Mouse (Mus musculus): ENCODE results near the gene Nlrc5. TPM values are rescaled to one million over a fixed set of nuclear protein-coding genes. Genes with fewer than 3 reads are reported as not detected.
A peak's percentile ranks its signal among the peaks of the same experiment; 100 is the strongest.

The Nlrc5 gene
- total and polyA plus RNA-seq, 3 experiments = 2.3 to 4.9 (median 3.7) TPM

GRCm38 (mm10) chr8:94409523-94409922 is 24.6 kb upstream of the Nlrc5 start:
- Histone ChIP-seq H3K27me3 (ENCODE audit: control insufficient read depth, insufficient read depth, low read length) (no peaks in the 10 kb centered on the region), H3K27ac (no peak overlapping the region), H3K4me1 (ENCODE audit: control insufficient read depth, insufficient read depth, low read length) (no peaks in the 10 kb centered on the region), H3K4me3 (no peak overlapping the region), H3K36me3 (ENCODE audit: control insufficient read depth, insufficient read depth, low read length) (no peaks in the 10 kb centered on the region), H3K9ac (ENCODE audit: low read depth, low read length) (no peak overlapping the region), H3K79me2 (replicated peaks; ENCODE audit: control insufficient read depth, insufficient read depth, low read length) (no peaks in the 10 kb centered on the region)
- no peak for DNase-seq
- TF ChIP-seq EP300 (IDR thresholded peaks at IDR 0.05; ENCODE audit: insufficient read depth, low read depth, low read length) = no peak
- no peak for TF ChIP-seq CTCF (IDR thresholded peaks at IDR 0.05)
- no peak for TF ChIP-seq POLR2A (IDR thresholded peaks at IDR 0.05; ENCODE audit: insufficient read depth, low read depth, low read length)
- 86% methylated on average over 7 of the region's 7 CpGs for WGBS
- intact Hi-C loops (cut with DNase I) = no loop called here

GRCm38 (mm10) chr8:94412518-94412917 is 21.6 kb upstream of the Nlrc5 start:
- no peak for TF ChIP-seq CTCF (IDR thresholded peaks at IDR 0.05)
- H3K9ac ChIP-seq (ENCODE audit: low read depth, low read length) = no peak overlapping the region
- no peak overlapping the region for H3K4me3 ChIP-seq
- 70% methylated on average over 6 of the region's 6 CpGs for WGBS
- H3K36me3 ChIP-seq (ENCODE audit: control insufficient read depth, insufficient read depth, low read length) = no peaks in the 10 kb centered on the region
- intact Hi-C loops (cut with DNase I) = no loop called here
- H3K4me1 ChIP-seq (ENCODE audit: control insufficient read depth, insufficient read depth, low read length) = no peaks in the 10 kb centered on the region
- no peak overlapping the region for H3K27ac ChIP-seq
- no peaks in the 10 kb centered on the region for H3K79me2 ChIP-seq (replicated peaks; ENCODE audit: control insufficient read depth, insufficient read depth, low read length)
- no peak for DNase-seq
- H3K27me3 ChIP-seq (ENCODE audit: control insufficient read depth, insufficient read depth, low read length) = no peaks in the 10 kb centered on the region

- Histone ChIP-seq H3K27ac (no peak overlapping the region), H3K9ac (ENCODE audit: low read depth, low read length) (no peak overlapping the region), H3K4me1 (ENCODE audit: control insufficient read depth, insufficient read depth, low read length) (no peaks in the 10 kb centered on the region), H3K27me3 (ENCODE audit: control insufficient read depth, insufficient read depth, low read length) (no peaks in the 10 kb centered on the region), H3K36me3 (ENCODE audit: control insufficient read depth, insufficient read depth, low read length) (no peaks in the 10 kb centered on the region), H3K79me2 (replicated peaks; ENCODE audit: control insufficient read depth, insufficient read depth, low read length) (no peaks in the 10 kb centered on the region), H3K4me3 (no peak overlapping the region)
- no peak for DNase-seq
- no peak for TF ChIP-seq POLR2A (IDR thresholded peaks at IDR 0.05; ENCODE audit: insufficient read depth, low read depth, low read length)
- TF ChIP-seq EP300 (IDR thresholded peaks at IDR 0.05; ENCODE audit: insufficient read depth, low read depth, low read length) = no peak
- TF ChIP-seq CTCF (IDR thresholded peaks at IDR 0.05) = no peak
- 85% methylated on average over 6 of the region's 6 CpGs for WGBS
- intact Hi-C loops (cut with DNase I) = no loop called here
These were observed 20.6 kb upstream of the Nlrc5 start for GRCm38 (mm10) chr8:94413509-94413908.

DNA sequence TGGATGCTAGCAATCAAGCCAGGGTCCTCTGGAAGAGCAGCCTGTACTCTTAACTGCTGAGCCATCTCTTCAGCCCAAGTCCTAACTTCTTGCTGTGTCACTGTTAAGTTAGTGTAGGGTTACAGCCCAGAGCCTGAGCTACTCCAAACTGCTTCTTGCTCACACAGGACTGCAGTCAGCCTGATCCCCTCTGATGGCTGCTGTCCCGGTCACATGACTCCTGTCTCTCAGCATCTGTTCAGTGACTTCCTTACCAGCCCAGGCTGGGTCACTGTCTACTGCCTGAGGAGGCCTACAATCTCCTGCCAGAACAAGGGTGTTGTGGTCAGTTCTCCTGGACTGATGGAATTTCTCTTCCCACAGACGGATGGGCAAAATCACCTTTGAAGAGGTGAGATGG is 18.9 kb upstream of the Nlrc5 start:
- H3K4me1 ChIP-seq (ENCODE audit: control insufficient read depth, insufficient read depth, low read length) = no peaks in the 10 kb centered on the region
- no peak overlapping the region for H3K9ac ChIP-seq (ENCODE audit: low read depth, low read length)
- TF ChIP-seq EP300 (IDR thresholded peaks at IDR 0.05; ENCODE audit: insufficient read depth, low read depth, low read length) (no peak), CTCF (IDR thresholded peaks at IDR 0.05) (no peak), POLR2A (IDR thresholded peaks at IDR 0.05; ENCODE audit: insufficient read depth, low read depth, low read length) (no peak)
- 58% methylated on average over 2 of the region's 2 CpGs for WGBS
- no peak overlapping the region for H3K27ac ChIP-seq
- no peaks in the 10 kb centered on the region for H3K36me3 ChIP-seq (ENCODE audit: control insufficient read depth, insufficient read depth, low read length)
- no peaks in the 10 kb centered on the region for H3K79me2 ChIP-seq (replicated peaks; ENCODE audit: control insufficient read depth, insufficient read depth, low read length)
- H3K27me3 ChIP-seq (ENCODE audit: control insufficient read depth, insufficient read depth, low read length) = no peaks in the 10 kb centered on the region
- intact Hi-C loops (cut with DNase I) = no loop called here
- H3K4me3 ChIP-seq = no peak overlapping the region
- DNase-seq = peak in 1 of 2 experiments; percentile 5

DNA sequence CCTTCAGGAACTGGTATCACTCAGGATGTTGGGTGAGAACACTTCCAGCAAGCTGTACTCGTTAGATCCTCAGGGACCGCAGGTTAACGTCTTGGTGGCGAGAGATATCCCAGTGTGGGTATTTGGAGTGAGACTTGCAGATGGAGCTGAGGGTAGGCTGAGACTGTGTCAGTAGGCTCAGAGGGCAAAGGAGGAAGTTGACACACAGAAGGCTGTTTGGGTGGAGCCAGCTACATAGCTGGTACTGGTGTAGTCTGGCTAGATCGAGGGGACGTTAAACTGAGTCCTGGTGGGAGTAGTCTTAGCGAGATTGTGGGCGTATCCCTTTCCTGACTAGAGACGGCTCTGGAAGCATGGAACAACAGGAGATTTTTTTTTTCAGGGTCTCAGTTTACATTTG is 16.1 kb upstream of the Nlrc5 start:
- DNase-seq = no peak
- intact Hi-C loops (cut with DNase I) = no loop called here
- Histone ChIP-seq H3K36me3 (ENCODE audit: control insufficient read depth, insufficient read depth, low read length) (no peaks in the 10 kb centered on the region), H3K27ac (no peak overlapping the region), H3K9ac (ENCODE audit: low read depth, low read length) (no peak overlapping the region), H3K4me3 (no peak overlapping the region), H3K4me1 (ENCODE audit: control insufficient read depth, insufficient read depth, low read length) (no peaks in the 10 kb centered on the region), H3K79me2 (replicated peaks; ENCODE audit: control insufficient read depth, insufficient read depth, low read length) (no peaks in the 10 kb centered on the region), H3K27me3 (ENCODE audit: control insufficient read depth, insufficient read depth, low read length) (no peaks in the 10 kb centered on the region)
- TF ChIP-seq EP300 (IDR thresholded peaks at IDR 0.05; ENCODE audit: insufficient read depth, low read depth, low read length) (no peak), POLR2A (IDR thresholded peaks at IDR 0.05; ENCODE audit: insufficient read depth, low read depth, low read length) (no peak), CTCF (IDR thresholded peaks at IDR 0.05) (no peak)
- WGBS = 55% methylated on average over 9 of the region's 9 CpGs

DNA sequence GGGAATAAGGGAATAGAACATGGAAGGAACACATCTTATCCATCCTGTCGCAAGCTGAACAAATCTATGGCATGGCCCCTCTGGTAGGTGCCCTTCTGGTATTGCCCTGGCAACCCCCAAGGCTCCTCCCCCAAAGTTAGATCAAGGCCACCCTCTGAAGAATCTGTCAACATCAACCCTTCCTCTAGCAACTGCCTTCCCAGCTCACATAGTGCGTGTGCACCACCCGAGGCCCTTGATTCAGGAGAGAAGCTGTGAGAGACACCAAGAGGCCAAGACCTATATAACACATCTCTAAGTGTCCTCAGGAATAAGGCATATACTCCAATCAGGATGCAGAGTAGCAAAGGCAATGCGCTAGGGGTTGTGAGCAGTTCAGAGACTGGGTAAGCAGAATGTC is 11.9 kb upstream of the Nlrc5 start:
- H3K27me3 ChIP-seq (ENCODE audit: control insufficient read depth, insufficient read depth, low read length) = no peaks in the 10 kb centered on the region
- no peaks in the 10 kb centered on the region for H3K4me1 ChIP-seq (ENCODE audit: control insufficient read depth, insufficient read depth, low read length)
- 86% methylated on average over 4 of the region's 4 CpGs for WGBS
- no peak overlapping the region for H3K9ac ChIP-seq (ENCODE audit: low read depth, low read length)
- H3K4me3 ChIP-seq = no peak overlapping the region
- DNase-seq = no peak
- H3K27ac ChIP-seq = no peak overlapping the region
- H3K36me3 ChIP-seq (ENCODE audit: control insufficient read depth, insufficient read depth, low read length) = no peaks in the 10 kb centered on the region
- no peaks in the 10 kb centered on the region for H3K79me2 ChIP-seq (replicated peaks; ENCODE audit: control insufficient read depth, insufficient read depth, low read length)
- intact Hi-C loops (cut with DNase I) = no loop called here
- no peak for TF ChIP-seq POLR2A (IDR thresholded peaks at IDR 0.05; ENCODE audit: insufficient read depth, low read depth, low read length)
- TF ChIP-seq EP300 (IDR thresholded peaks at IDR 0.05; ENCODE audit: insufficient read depth, low read depth, low read length) = no peak
- TF ChIP-seq CTCF (IDR thresholded peaks at IDR 0.05) = no peak

All from heart, adult 2 months (tissue).